Mouse (Mus musculus) 3T3-L1 (cell line): ENCODE results near the gene Slc46a1.

ENCODE experiments used
- DNase-seq: peaks from one replicate; pipeline ENCODE4 v3.0.0-alpha.2; 2015; ENCODE audit warnings: low read depth, low spot score

Gene Slc46a1

DNA sequence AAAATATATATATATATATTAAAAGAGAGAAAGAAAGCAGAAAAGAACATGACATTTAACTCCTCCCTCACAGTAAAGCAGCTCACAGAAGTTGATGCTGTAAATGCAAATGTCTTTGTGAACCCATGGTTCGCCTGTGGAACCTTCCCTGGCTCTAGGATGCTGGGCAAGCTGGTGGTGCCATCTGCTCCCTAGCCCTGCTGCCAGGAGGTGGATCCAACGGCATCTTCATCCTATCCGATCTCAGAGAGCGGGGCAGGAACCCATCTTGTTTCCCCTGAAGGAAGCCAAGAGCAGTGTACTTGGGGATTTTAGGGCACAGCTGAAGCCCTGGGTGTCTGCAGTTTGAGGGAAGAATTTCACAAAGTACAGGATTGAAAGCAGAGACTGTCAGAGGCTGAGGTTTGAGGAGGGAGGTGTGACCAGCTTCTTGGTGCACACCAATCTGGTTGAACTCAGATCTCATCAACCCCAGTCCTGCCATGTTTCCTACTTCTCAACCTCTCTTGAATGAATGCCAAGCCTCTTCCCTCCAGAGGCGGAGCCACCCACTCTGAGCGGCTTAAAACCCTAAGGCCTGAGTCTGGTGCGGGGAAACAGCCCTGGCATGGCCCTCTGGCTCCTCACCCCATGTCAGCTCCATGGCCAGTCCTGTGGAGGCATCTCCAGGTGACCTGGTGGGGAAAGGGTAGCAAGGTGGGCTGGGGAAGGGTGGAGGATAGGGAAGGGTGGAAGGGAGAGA is 37.6 kb downstream of the Slc46a1 start, which contains the start of gene Sebox:
Gene Sebox (plus strand): TSS at position 539 of the 742 bp plus-strand sequence.
- no peak for DNase-seq

DNA sequence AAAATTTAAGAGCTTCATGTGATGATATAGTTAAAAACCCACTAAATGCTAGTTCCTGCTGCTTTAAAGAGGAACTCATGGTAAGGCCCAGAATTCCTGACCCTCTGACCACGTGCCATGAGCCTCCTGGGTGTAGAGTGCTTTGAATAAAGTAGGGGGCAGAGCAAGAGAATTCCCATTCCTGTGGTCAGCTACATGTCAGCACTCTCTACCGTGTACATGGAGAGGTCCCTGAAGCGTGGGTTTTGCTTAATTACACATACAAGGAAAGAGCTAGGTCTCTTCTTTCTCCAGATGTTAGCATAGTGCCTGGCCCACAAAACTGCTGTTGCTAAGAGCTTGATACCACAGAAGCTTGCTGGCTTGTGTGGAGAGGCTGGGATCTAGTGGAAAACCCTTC is 39.9 kb downstream of the Slc46a1 start:
- DNase-seq = no peak

DNA sequence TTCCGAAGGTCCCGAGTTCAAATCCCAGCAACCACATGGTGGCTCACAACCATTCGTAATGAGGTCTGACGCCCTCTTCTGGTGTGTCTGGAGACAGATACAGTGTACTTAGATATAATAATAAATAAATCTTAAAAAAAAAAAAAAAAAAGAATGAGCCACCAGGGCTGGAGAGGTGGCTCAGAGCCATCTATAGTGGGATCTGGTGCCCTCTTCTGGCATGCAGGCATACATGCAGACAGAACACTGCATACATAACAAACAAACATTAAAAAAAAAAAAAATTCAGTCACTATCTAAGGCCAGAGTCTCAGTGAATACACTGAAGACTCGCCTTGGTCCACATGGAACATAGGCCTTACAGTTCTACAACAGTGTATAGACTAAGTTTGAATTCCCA is 43.7 kb downstream of the Slc46a1 start:
- peak; percentile 64 for DNase-seq

DNA sequence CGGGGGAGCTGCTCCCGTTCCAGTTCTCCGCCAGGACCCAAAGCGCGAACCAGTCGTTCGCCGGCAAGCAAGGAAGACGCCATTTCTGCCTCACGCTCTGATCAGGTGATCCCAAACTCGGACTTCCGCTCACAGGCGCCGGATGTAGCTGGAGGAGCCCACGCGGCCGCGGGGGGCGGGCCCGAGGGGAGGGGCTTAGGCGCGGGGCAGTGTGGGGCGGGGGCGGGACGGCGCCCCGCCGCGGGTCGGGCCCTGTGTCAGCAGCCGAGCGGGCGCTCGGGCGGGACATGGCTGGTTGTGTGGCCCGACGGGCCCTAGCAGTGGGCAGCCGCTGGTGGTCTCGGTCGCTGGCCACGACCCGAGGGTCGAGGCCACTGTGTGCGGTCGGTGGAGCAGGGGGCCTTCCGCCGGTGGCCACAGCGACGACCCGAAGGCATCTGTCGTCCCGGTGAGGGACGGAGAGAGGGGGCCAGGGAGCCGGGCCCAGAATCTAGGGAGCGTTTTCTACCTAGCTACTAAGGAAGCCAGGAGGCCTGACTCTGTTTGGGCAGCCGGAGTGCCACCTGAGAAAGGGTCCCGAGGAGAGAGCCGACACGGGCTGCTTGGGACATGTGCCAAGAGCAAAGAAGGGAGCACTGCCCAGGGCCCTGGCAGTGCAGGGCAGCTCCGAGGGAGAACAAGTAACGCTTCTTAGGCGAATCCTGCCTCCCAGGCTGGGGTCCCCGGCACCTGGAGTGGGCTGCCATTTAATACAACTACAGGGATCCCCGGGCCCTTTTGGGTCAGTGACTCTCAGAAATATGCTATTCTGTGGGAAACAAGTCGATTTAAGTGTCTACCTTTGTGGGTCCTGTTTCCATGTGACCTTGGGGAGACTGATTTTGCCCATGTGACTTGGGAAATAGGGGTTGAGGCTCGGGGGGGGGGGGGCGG is 46.8 kb downstream of the Slc46a1 start, which contains the start of the genes Tmem199 and Poldip2:
Gene Tmem199 (minus strand): TSS at position 148 of the 933 bp plus-strand sequence.
Gene Poldip2 (plus strand): TSS at position 169 of the 933 bp plus-strand sequence.
- peak; percentile 91 for DNase-seq

DNA sequence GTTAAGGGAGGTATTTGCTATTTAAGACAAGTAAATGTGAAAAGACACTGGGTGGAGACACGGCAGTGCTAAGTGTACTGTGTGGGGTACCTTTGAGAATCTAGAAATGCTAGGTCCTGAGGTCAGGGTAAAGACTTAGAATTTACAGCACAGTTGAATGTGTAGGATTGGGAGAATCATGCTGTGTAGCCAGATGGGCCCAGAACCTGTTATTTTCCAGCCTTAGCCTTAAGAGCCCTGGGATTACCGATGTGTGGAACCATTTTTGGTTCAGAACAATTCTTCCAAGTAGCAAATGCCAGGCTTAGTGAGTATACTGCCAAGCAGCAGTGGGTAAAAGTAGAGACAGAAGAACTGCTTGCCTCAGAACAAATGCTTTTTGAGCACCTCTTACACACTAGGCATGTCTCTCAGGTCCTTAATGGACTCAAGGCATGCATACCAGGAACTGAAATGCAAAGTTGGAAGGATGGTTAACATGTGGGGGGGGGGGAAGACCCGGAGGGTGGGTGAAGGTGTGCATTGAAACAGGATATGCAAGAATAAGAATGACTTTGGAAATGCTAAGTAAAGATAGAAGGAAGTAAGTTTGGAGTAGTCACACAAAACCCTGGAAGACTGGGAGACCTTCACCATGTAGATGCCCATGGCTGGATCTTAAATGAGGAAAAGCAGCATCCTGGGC is 47.8 kb downstream of the Slc46a1 start:
- DNase-seq = no peak

DNA sequence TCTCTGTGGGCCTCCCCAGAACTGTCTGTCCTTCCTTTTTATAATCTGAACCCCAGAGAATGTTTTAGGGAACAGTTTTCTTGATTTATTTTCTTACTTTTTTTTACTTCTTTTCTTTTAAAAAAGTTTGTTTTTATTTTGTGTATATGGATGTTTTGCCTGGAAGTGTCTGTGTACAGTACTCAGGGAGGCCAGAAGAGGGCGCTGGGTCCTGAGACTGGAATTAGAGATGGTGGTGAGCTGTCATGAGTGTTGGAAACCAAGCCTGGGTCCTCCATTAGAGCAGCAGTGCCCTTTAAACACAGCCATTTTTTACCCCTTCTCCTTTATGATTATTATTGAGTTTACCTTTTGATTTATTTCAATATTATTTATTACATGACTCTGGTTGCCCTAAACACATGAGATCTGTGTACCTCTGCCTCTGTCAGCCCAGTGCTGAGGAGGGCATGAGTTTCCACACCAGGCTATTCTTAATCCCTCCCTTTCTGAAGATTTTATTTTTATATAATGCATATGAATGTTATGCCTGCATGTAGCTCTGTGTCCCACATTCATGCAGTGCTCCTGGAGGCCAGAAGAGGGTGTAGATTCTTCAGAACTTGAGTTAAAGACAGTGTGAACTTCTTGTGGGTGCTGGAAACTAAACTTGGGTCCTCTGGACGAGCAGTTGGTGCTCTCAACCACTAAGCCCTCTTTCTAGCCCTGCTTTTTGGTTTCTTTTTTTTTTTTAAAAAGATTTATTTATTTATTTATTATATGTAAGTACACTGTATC is 50.2 kb downstream of the Slc46a1 start:
- peak; percentile 57 for DNase-seq

DNA sequence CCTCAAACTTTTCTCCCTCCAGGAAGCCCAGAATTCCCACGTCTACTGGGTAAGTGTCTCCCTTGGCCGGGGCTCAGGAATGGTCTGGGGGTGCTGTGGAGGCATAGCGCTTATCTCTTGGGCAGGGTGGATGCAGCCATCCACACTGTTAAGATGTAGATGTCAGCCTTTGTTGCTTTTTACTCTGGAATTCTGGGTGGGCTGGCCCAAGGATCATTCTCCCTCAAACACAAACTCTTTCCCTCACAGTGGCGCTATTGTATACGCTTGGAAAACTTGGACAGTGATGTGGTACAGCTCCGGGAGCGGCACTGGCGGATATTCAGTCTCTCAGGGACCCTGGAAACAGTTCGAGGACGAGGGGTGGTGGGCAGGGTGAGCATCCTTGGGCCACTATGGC is 53.4 kb downstream of the Slc46a1 start:
- DNase-seq = no peak
